In genomic region chr9:118915290-118915689, GRCm38 (mm10) we compare ENCODE assay signal across 8 mouse cellular contexts. TPM values are rescaled to one million over a fixed set of nuclear protein-coding genes. Genes with fewer than 3 reads are reported as not detected.
A peak's percentile ranks its signal among the peaks of the same experiment; 100 is the strongest.
DNase-seq lines count a peak whose midpoint lies in the region; ATAC-seq and TF ChIP-seq lines count a peak whose summit lies in the region.

No protein-coding gene starts in this region.

- intact Hi-C loops in gastrocnemius, postnatal 36 days (cut with DNase I): no loop called here

- no peak overlapping the region for H3K4me3 ChIP-seq in intestine, postnatal 0 days (ENCODE audit: low read depth, low read length)
- no peak overlapping the region for H3K4me3 ChIP-seq in intestine, embryonic 15.5 days (replicated peaks)

- H3K9ac ChIP-seq in intestine, postnatal 0 days (ENCODE audit: low read depth, low read length): no peak overlapping the region
- H3K9ac ChIP-seq in intestine, embryonic 15.5 days: no peak overlapping the region

- H3K4me2 ChIP-seq in intestine, postnatal 0 days (replicated peaks; ENCODE audit: low read depth): no peak overlapping the region
- H3K4me2 ChIP-seq in intestine, embryonic 15.5 days (replicated peaks): no peak overlapping the region

- no peaks in the 10 kb centered on the region for H3K4me1 ChIP-seq in intestine, postnatal 0 days (replicated peaks; ENCODE audit: control insufficient read depth, insufficient read depth, low read length)
- peaks cover 9% of the 10 kb centered on the region; the same call in 1 of the 2 replicates for H3K4me1 ChIP-seq in intestine, embryonic 15.5 days (replicated peaks)

- peak; percentile 80 for TF ChIP-seq CTCF in intestine, postnatal 0 days (IDR thresholded peaks at IDR 0.05; ENCODE audit: low read depth)

- 64% methylated on average over 5 of the region's 5 CpGs for WGBS in intestine, postnatal 0 days
- WGBS in intestine, embryonic 15.5 days: 67% methylated on average over 5 of the region's 5 CpGs

- no peak for ATAC-seq in intestine, postnatal 0 days
- no peak for ATAC-seq in intestine, embryonic 15.5 days

- H3K9me3 ChIP-seq in intestine, postnatal 0 days (ENCODE audit: control insufficient read depth): no peaks in the 10 kb centered on the region
- no peaks in the 10 kb centered on the region for H3K9me3 ChIP-seq in intestine, embryonic 15.5 days

- DNase-seq in CD4-positive helper T cell, adult 2 months (ENCODE audit: low read depth, low spot score): peak; percentile 37
- DNase-seq in ZHBTc4 (ENCODE audit: low read depth, low spot score): peak; percentile 79
- peak; percentile 24 to 58 for DNase-seq in lung, postnatal 4 days
- DNase-seq in gastrocnemius, postnatal 36 days: no peak
- no peak for DNase-seq in ovary, postnatal 14 days (ENCODE audit: low spot score)
- no peak for DNase-seq in heart, adult 11 months

- H3K36me3 ChIP-seq in intestine, postnatal 0 days (ENCODE audit: control insufficient read depth, insufficient read depth): no peaks in the 10 kb centered on the region
- H3K36me3 ChIP-seq in intestine, embryonic 15.5 days: no peaks in the 10 kb centered on the region

- no peak overlapping the region for H3K27ac ChIP-seq in intestine, postnatal 0 days (ENCODE audit: low read depth, low read length)
- H3K27ac ChIP-seq in intestine, embryonic 15.5 days: no peak overlapping the region

- no peaks in the 10 kb centered on the region for H3K27me3 ChIP-seq in intestine, postnatal 0 days (replicated peaks; ENCODE audit: control insufficient read depth, insufficient read depth, low read length)
- no peaks in the 10 kb centered on the region for H3K27me3 ChIP-seq in intestine, embryonic 15.5 days (replicated peaks)

RNA-seq across cellular contexts. Expression of gene Ctdspl, which starts 11.0 kb away (rescaled TPM):
- polyA plus RNA-seq in intestine, postnatal 0 days (2015; fragmentation: Nextera tagmentation; extraction: Ambion mirVana): 17.0 and 20.7 TPM in 2 replicates
- 16.9 and 18.4 TPM in 2 replicates for polyA plus RNA-seq in intestine, embryonic 15.5 days (2015; fragmentation: Nextera tagmentation; extraction: Ambion mirVana)
- 1 to 10 TPM; 4.9 to 5.1 TPM for total RNA-seq in gastrocnemius, postnatal 36 days (2021)

Comparison
In these comparisons a context has a peak if more than half of its experiments do, and no peak if none do; other contexts are left out.
1. DNase-seq: peak in CD4-positive helper T cell, adult 2 months (single experiment), ZHBTc4 (single experiment) and lung, postnatal 4 days (2 of 2); none in gastrocnemius, postnatal 36 days (0 of 2), ovary, postnatal 14 days (single experiment) and heart, adult 11 months (single experiment).